Mouse (Mus musculus) ES-CJ7 (cell line): Measurements from ENCODE around the gene Prkra.
"Not testable (repeated sequence)": the region's sequence is repeated elsewhere in the genome, so short reads cannot be mapped to it uniquely, and the experiment has no call there.

Experiments
- DNase-seq: peaks from one replicate; pipeline ENCODE4 v3.0.0; 2011; ENCODE audit warnings: low read depth, low spot score

Gene Prkra

DNA sequence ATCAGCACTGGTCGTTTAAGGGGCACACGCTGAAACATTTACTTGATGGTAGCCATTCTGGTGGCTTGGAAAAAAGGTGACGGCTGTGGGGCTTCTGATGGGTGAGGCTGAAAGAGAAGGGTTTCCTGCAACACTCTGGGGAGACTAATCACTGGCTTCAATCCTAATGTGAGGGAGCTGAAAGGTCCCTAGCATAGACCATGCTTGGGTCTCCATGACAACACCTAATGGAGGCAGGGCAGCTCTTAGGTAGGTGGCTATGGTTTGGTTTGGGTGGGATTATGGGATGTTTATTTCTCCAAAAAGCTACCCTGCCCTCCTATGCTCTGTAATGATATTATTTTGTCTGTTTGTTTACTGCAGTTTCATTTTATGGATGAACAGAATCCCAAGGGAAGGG, 7.6 kb upstream of the Prkra start:
- DNase-seq: no peak

DNA sequence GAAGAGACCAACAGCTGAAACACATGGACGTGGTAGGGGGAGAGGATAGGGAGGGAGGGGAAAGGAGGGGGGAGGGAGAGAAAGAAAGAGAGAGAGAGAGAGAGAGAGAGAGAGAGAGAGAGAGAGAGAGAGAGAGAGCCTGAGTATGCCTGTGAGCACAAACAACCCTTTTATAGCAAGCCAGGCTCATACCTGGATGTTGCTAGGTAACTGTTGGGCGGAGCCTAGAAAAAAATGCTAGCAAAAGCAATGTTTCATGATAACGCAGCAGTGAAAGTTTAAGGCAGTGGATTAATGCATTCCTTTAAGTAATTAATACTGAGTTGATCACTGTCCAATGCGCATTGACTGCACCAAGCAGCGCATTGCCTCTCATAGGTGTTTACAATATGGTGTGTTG, 6.8 kb upstream of the Prkra start:
- no peak for DNase-seq

DNA sequence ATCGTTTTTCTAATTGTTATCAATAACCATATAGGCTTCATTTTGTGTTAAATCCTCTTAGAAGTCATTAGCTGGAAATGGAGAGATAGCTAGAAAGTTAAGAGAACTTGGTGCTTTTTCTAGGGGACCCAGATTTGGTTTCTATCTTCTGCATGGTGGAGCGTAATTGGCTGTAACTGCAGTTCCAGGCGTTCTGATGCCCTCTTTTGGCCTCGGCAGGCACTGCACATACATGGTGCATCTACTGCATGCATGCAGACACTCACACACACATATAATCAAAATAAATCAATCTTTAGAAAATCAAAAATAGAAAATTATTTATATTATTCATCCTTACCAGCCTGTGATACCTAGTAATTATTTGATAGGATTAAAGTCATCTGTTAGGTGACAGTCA, 5.3 kb upstream of the Prkra start:
- no peak for DNase-seq

DNA sequence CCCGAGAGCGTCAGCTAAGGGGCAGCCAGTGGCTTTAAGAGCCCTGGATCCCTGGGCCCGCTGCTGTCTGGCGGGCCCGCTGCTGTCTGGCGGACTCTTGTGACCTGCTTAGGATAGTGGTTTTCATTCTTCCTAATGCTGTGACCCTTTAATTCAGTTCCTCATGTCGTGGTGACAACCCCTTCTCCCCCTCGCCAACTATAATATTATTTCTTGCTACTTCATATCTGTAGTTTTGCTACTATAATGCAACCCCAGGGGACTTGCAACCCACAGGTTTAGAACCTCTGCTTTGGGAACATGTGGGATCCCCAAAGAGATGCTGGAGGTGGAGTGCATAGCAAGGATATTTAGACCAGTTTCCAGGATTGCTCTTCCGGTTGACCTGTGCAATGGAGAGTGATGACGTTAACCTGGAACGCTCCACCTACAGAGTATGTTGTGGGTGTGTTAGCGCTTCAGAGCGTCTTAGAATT, 889 bp upstream of the Prkra start:
- peak; percentile 54 for DNase-seq

- DNase-seq: no peak
These were observed 360 bp downstream of the Prkra start for GRCm38 (mm10) chr2:76647441-76647869.

GRCm38 (mm10) chr2:76643801-76644200, 4.0 kb downstream of the Prkra start:
- no peak for DNase-seq

GRCm38 (mm10) chr2:76639637-76640036, 8.2 kb downstream of the Prkra start:
- no peak for DNase-seq

- no peak for DNase-seq
These were observed 16.2 kb downstream of the Prkra start for GRCm38 (mm10) chr2:76631600-76631999.

DNA sequence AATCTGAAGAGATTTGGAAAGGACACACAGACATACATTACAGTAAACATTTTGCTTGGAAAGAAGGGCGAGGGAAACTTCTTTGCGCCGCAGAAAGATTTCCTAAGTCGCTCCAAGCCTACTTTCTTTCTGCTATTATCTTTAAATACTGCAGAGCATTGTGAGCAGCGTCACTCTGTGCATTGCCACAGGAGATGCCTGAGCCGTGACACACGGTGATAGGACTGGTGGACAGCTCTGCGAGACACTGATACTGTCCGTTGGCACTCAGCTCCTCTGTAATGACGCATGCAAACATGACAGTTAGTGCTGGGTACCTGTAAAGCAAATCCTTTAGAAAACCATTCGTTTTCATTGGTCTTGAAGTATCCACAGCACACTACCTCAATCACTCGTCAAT, 17.5 kb downstream of the Prkra start:
- DNase-seq: no peak

DNA sequence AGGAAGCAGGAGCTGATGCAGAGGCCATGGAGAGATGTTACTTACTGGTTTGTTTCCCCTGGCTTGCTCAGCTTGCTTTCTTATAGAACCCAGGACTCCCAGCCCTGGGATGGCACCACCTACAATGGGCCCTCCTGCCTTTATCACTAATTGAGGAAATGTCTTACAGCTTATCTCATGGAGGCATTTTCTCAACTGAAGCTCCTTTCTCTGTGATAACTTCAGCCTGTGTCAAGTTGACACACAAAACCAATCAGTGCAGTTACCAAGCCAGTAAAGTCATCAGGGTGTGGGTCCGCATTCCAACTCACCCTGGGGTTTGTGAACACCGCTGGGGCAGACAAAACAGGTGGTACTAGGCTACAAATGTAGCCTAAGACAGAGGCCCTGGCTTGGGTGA, 25.5 kb downstream of the Prkra start:
- DNase-seq: not testable (repeated sequence)

DNA sequence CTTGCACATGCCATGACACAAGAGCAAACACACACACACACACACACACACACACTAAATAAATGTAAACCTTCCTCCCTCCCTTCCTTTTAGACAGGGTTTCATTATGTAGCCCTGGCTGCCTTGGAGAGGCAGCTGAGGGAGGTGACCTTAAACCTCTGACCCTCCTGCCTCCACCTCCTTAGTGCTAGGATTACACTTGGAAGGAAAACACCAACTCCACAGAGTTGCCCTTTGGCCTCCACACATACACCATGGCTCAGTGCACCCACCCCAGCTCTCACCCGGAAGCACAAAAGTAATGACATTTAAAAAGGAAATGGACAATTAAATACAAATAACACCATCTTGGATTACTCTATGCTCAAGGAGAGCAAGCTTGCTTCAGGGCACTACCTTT, 26.1 kb downstream of the Prkra start:
- no peak for DNase-seq

GRCm38 (mm10) chr2:76620188-76620587, 27.6 kb downstream of the Prkra start:
- DNase-seq: no peak

- DNase-seq: peak; percentile 31
These were observed 29.7 kb downstream of the Prkra start for GRCm38 (mm10) chr2:76618078-76618477.

DNA sequence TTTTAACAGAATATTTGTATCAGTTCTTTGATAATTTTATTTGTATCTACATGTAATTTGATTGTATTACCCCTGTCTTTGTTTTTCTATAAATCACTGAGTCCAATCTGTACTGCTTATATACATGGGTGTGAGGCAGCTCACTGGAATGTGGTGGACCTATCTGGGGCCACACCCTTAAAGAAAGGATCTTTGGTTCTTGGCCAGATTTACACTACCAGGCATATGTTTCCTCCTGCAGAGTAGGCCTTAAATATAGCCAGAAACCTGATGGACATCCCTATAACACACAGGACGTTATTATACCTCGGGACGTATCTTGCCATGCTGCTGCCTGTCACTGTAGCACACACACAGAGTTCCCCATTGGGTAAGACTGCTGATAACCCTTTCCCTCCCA, 35.8 kb downstream of the Prkra start:
- no peak for DNase-seq

- no peak for DNase-seq
These were observed 37.3 kb downstream of the Prkra start for GRCm38 (mm10) chr2:76610326-76611104.

DNA sequence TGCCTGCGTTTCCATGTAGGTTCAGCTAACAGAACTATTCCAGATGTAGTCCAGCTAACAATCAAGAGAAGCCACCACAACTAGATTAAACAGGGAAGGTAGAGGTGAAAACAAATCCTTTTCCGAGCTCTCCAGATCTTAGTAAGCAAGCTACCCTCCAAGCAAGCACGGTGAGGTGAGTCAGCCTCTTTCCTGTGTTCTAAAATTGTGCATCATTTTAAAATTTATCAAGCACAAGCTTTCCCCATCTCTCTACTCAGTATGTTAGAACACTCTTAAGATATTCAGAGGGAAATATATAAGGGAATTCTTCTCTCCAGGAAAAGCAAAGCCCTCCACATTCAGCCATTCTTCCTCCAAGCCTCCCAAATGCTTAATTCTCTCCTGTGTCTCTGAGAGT, 41.1 kb downstream of the Prkra start:
- DNase-seq: no peak

DNA sequence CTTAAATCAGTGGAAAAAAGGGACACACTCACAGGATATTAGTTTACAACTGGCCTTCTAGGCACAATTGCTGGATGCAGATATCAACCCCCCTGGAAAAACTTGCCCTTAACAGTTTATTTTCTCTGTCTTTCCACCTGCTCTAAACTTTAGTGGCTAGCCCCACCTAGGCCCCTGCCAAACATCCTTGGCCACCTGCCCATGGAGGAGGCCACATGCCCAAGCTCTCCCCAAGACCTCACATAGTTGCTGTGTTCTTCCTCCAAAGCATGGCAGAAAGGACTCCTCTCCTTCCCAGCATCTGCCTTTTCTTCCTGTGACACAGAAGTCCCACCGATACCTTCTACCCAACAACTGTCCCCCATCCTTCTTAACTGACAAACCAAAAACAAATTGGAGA, 45.6 kb downstream of the Prkra start:
- DNase-seq: no peak

- no peak for DNase-seq
These were observed 48.6 kb downstream of the Prkra start for GRCm38 (mm10) chr2:76599214-76599613.

- no peak for DNase-seq
These were observed 50.3 kb downstream of the Prkra start for GRCm38 (mm10) chr2:76597521-76597920.

DNA sequence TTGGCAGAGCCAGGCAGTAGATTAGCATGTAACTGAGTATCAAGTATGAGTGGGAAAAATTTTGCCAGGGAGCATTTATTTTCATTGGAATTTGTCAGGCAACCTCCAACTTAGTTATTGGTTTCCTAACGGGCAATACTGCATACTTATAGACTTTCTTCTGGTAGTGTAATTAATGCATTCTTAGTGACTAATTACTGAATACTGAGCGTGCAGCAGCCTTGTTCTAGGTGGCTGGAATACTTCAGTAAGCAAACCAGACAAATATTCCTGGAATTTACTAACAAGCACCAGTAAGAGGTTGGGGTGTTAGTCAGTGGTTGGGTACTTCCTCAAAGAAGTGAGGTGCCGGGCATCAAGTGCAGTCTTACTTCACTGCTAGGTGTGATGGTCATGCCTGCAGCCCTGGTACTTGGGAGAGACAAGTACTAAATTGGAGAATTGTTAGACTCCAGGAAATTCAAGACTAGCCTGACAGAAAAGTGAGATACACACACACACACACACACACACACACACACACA, 55.4 kb downstream of the Prkra start:
- no peak for DNase-seq

DNA sequence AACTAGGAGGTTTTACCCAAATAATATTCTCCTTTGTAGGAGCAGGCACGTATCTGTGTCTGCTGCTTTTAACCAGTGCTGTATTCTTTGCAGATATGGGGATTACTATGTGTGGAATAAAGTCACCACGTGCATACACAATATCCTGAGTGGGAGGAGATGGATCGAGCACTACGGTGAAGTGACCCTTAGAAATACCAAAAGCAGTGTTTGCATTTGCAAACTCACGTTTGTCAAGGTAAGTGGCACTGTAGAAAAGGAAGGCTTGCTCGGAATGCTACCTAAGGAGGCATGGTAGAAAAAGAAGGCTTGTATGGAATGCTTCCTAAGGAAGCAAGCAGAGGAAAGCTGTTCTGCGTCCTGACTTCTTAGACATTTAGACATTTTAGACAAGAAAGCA, 57.6 kb downstream of the Prkra start:
- DNase-seq: no peak

DNA sequence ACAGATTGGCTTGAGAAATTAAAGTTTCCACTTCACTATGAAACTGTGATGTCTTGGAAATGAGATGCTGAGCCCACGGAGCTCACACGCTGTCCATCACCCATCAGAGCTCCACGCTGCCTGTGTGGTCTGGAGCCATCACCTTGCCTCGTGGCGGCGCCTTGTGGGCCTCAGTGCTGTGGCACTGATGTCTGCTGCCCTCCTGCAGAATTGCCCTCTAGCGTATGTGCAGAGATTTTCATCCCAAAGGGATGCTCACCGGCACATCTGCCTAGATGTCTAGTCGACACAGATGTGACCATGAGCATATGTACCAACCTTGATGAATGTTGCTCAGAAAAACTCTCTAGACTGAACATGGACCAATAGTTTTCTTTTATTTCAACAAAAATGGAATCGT, 60.9 kb downstream of the Prkra start:
- peak; percentile 51 for DNase-seq

- DNase-seq: peak; percentile 12
These were observed 62.7 kb downstream of the Prkra start for GRCm38 (mm10) chr2:76585090-76585489.
